Mouse (Mus musculus) heart, embryonic 13.5 days (tissue): ENCODE results near the gene Gm20683. TPM values are rescaled to one million over a fixed set of nuclear protein-coding genes. Genes with fewer than 3 reads are reported as not detected.
"Not testable (repeated sequence)": the region's sequence is repeated elsewhere in the genome, so short reads cannot be mapped to it uniquely, and the experiment has no call there.

Experiments
- ATAC-seq: fragments of 200-750 bp; cut with Nextera tagmentation; 2 replicates; pipeline ENCODE4 v1.8.0; 2017; ENCODE audit warnings: moderate TSS enrichment; ENCODE audit not compliant: insufficient number of reproducible peaks, low FRiP score, low TSS enrichment; ENCODE audit errors: extremely low read depth
- H3K27ac ChIP-seq: fragments of 300-500 bp; sonication (generic); replicated peaks from 2 replicates; pipeline ENCODE4 v1.5.1; 2015; ENCODE audit warnings: moderate library complexity, mild to moderate bottlenecking, inconsistent platforms
- H3K27me3 ChIP-seq: fragments of 300-500 bp; sonication (generic); replicated peaks from 2 replicates; pipeline ENCODE4 v1.6.1; 2015; ENCODE audit warnings: mild to moderate bottlenecking, inconsistent platforms
- H3K36me3 ChIP-seq: fragments of 300-500 bp; sonication (generic); 2 replicates; pipeline ENCODE4 v1.6.1; 2015; ENCODE audit warnings: mild to moderate bottlenecking, inconsistent platforms
- H3K4me1 ChIP-seq: fragments of 300-500 bp; sonication (generic); 2 replicates; pipeline ENCODE4 v1.6.1; 2015; ENCODE audit warnings: inconsistent platforms
- H3K4me2 ChIP-seq: fragments of 300-500 bp; sonication (generic); 2 replicates; pipeline ENCODE4 v1.6.1; 2015; ENCODE audit warnings: inconsistent platforms, mild to moderate bottlenecking, moderate library complexity
- H3K4me3 ChIP-seq: fragments of 300-500 bp; sonication (generic); 2 replicates; pipeline ENCODE4 v1.5.1; 2015; ENCODE audit warnings: moderate library complexity, mild to moderate bottlenecking, inconsistent platforms
- H3K9ac ChIP-seq: fragments of 300-500 bp; sonication (generic); 2 replicates; pipeline ENCODE4 v1.6.1; 2015; ENCODE audit warnings: inconsistent platforms, mild to moderate bottlenecking, moderate library complexity
- H3K9me3 ChIP-seq: fragments of 300-500 bp; sonication (generic); 2 replicates; pipeline ENCODE4 v1.6.1; 2016; ENCODE audit warnings: inconsistent platforms
- WGBS: fragments of 180-500 bp; shearing (Covaris S2); methylation state at CpG from one replicate; pipeline ENCODE4 v1.1.7; 2015; ENCODE audit warnings: mixed read lengths; 5-methylcytosine and 5-hydroxymethylcytosine counted together
- polyA plus RNA-seq: library from polyadenylated mRNA; unstranded; fragments of >200 nt; fragmentation: Nextera tagmentation; extraction: Ambion mirVana; gene quantifications from 2 replicates; pipeline ENCODE4 v1.2.1, GENCODE M21; 2015

Gm20683 gene
- polyA plus RNA-seq, 1 experiment from 2014 or later = 2.4 TPM

GRCm38 (mm10) chr17:25872676-25873075, 31.1 kb upstream of the Gm20683 start:
- Histone ChIP-seq H3K9ac (no peak overlapping the region), H3K9me3 (no peaks in the 10 kb centered on the region), H3K4me2 (no peak overlapping the region), H3K4me1 (peaks cover 36% of the 10 kb centered on the region), H3K27ac (no peak overlapping the region), H3K4me3 (no peak overlapping the region), H3K36me3 (peaks cover 2% of the 10 kb centered on the region), H3K27me3 (no peaks in the 10 kb centered on the region)
- WGBS = 73% methylated on average over 3 of the region's 3 CpGs
- no peak for ATAC-seq

GRCm38 (mm10) chr17:25871566-25871965, 30.0 kb upstream of the Gm20683 start:
- ATAC-seq = not testable (repeated sequence)

DNA sequence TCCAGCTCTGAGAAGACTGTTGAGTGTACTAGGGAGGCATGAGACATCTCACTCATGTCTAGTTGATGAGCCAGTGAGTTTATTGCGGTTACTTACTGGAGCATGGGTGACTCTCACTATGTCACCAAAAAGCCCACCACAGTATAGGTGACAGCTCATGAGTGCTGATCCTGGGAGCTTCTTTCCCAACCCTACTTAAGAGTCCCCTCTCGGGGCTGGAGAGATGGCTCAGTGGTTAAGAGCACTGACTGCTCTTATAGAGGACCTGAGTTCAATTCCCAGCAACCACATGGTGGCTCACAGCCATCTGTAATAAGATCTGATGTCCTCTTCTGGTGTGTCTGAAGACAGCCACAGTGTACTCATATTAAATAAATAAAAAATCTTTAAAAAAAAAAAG, 28.4 kb upstream of the Gm20683 start:
- Histone ChIP-seq H3K4me3 (no peak overlapping the region), H3K4me1 (peaks cover 41% of the 10 kb centered on the region), H3K36me3 (peaks cover 5% of the 10 kb centered on the region), H3K9me3 (no peaks in the 10 kb centered on the region), H3K9ac (no peak overlapping the region), H3K27me3 (no peaks in the 10 kb centered on the region), H3K4me2 (no peak overlapping the region), H3K27ac (no peak overlapping the region)
- no peak for ATAC-seq
- WGBS = 76% methylated on average over 2 of the region's 2 CpGs

More at GRCm38 (mm10) chr17:25871566-25871965, 30.0 kb upstream of the Gm20683 start:
- H3K36me3 ChIP-seq, H3K4me3 ChIP-seq, H3K27me3 ChIP-seq, H3K9me3 ChIP-seq, H3K4me2 ChIP-seq, H3K27ac ChIP-seq, H3K9ac ChIP-seq: not testable (repeated sequence)
- H3K4me1 ChIP-seq = peaks cover 41% of the 10 kb centered on the region

DNA sequence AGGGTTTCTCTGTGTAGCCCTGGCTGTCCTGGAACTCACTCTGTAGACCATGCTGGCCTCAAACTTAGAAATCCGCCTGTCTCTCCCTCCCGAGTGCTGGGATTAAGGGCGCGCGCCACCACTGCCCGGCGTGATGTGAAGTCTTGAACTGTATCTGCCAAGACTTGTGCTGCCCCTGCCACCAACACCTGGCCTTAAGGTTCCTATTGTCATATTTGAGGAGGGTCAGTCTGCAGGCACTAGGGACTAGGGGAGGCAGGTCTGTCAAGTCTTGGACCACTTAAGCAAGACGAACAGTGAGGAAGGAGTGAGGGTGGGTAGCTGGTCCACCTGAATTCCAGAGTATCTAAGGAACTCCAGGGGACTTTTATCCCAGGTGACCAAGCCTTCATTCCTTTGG, 27.9 kb upstream of the Gm20683 start:
- H3K9me3 ChIP-seq = no peaks in the 10 kb centered on the region
- peaks cover 10% of the 10 kb centered on the region for H3K36me3 ChIP-seq
- no peak overlapping the region for H3K27ac ChIP-seq
- H3K9ac ChIP-seq = no peak overlapping the region
- H3K4me2 ChIP-seq = no peak overlapping the region
- H3K4me1 ChIP-seq = peaks cover 39% of the 10 kb centered on the region
- no peaks in the 10 kb centered on the region for H3K27me3 ChIP-seq
- ATAC-seq = no peak
- WGBS = 83% methylated on average over 8 of the region's 8 CpGs
- H3K4me3 ChIP-seq = no peak overlapping the region

- Histone ChIP-seq H3K9ac (peak within 1 kb of the TSS; percentile 93), H3K27me3 (no peaks in the 10 kb centered on the region), H3K9me3 (no peaks in the 10 kb centered on the region), H3K4me2 (peak within 1 kb of the TSS; percentile 77), H3K4me3 (peak within 1 kb of the TSS; percentile 76), H3K4me1 (peaks cover 31% of the 10 kb centered on the region), H3K27ac (peak within 1 kb of the TSS; percentile 93), H3K36me3 (peaks cover 18% of the 10 kb centered on the region)
- WGBS = under 1% methylated on average over 24 of the region's 24 CpGs
- peak; percentile 71 for ATAC-seq
Observed at GRCm38 (mm10) chr17:25868601-25869191, 27.1 kb upstream of the Gm20683 start, which contains the start of gene Mcrip2. Mcrip2 (minus strand) TSS chr17:25868764.

DNA sequence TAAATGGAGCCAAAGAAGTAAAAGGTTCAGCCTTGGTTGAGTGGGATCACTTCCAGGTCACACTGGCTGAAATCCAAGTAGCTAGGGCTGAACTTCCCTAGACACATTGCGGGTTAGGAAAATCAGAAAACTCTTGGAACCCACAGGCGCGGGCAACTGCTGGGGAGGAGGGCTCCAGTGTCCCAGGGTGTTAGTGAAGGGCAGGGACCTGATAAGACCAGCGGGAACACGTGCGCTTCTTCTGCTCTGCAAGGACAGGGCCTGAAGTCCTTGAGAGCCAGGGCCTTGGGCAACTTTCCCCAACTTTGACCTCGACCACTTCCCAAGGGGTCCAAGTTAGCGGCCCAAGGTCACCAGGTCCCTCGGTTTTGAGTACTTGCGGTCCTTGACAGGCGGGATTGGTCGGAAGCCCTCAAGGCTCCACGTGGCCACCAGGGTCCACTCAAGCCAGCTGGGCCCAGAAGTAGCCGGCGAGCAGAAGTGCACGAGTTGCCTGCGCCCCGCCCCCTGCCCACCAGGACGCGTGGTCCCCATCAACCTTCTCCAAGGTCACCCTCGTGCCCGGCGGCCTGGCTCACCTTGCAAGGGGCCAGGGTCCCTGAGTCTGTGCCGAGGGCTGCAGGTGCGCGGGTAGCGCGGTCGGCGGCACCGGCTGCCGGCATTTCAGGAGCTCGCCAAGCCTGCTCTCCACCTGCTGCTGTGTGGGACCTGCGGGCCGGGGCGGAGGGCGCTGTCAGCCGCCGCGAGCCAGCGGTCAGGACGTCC, 26.5 kb upstream of the Gm20683 start:
- Histone ChIP-seq H3K4me2 (peak overlapping the region; percentile 77), H3K27ac (peak overlapping the region; percentile 93), H3K9ac (peak overlapping the region; percentile 93), H3K27me3 (no peaks in the 10 kb centered on the region), H3K4me3 (peak overlapping the region; percentile 76), H3K4me1 (peaks cover 31% of the 10 kb centered on the region), H3K9me3 (no peaks in the 10 kb centered on the region), H3K36me3 (peaks cover 22% of the 10 kb centered on the region)
- no peak; the same call in 1 of the 2 replicates for ATAC-seq
- under 1% methylated on average over 42 of the region's 42 CpGs for WGBS

GRCm38 (mm10) chr17:25867509-25867835, 25.9 kb upstream of the Gm20683 start:
- peak overlapping the region; percentile 93 for H3K27ac ChIP-seq
- H3K36me3 ChIP-seq = peaks cover 28% of the 10 kb centered on the region
- peak overlapping the region; percentile 77 for H3K4me2 ChIP-seq
- H3K4me1 ChIP-seq = peaks cover 31% of the 10 kb centered on the region
- no peak for ATAC-seq
- peak overlapping the region; percentile 76 for H3K4me3 ChIP-seq
- WGBS = 12% methylated on average over 7 of the region's 7 CpGs
- no peaks in the 10 kb centered on the region for H3K9me3 ChIP-seq
- H3K27me3 ChIP-seq = no peaks in the 10 kb centered on the region
- H3K9ac ChIP-seq = peak overlapping the region; percentile 93

DNA sequence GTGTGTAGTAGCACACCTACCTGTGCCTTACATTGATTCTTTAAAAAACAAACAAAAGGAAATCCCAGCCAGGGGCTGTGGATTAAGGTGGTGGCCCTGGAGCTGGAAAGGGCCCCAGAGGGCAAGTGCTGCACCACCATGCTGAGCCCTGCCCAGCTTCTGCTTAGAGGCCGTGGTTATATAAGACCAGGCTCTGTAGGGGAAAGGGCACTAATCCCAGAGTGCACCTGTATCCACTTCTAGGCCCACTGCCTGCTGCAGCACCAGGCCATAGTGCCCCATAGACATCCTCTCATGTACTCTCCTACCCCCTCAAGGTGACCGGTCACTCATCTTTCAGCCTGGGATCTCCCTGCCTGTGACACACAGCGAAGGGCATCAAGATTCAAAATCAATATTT, 24.6 kb upstream of the Gm20683 start:
- no peak overlapping the region for H3K27ac ChIP-seq
- H3K9ac ChIP-seq = peak overlapping the region; percentile 93; the same call in 1 of the 2 replicates
- WGBS = 95% methylated on average over 3 of the region's 3 CpGs
- no peaks in the 10 kb centered on the region for H3K9me3 ChIP-seq
- H3K4me2 ChIP-seq = peak overlapping the region; percentile 77
- no peak for ATAC-seq
- H3K27me3 ChIP-seq = no peaks in the 10 kb centered on the region
- H3K4me3 ChIP-seq = peak overlapping the region; percentile 76
- peaks cover 39% of the 10 kb centered on the region for H3K4me1 ChIP-seq
- peaks cover 28% of the 10 kb centered on the region for H3K36me3 ChIP-seq

GRCm38 (mm10) chr17:25865288-25865687, 23.7 kb upstream of the Gm20683 start:
- no peak overlapping the region for H3K27ac ChIP-seq
- peaks cover 47% of the 10 kb centered on the region for H3K4me1 ChIP-seq
- H3K9me3 ChIP-seq = no peaks in the 10 kb centered on the region
- no peak overlapping the region for H3K4me3 ChIP-seq
- 87% methylated on average over 11 of the region's 11 CpGs for WGBS
- 0 out of 2 replicates have a peak overlapping the region, but pooled peaks have one; percentile 1 for H3K9ac ChIP-seq
- H3K27me3 ChIP-seq = no peaks in the 10 kb centered on the region
- peaks cover 28% of the 10 kb centered on the region for H3K36me3 ChIP-seq
- no peak overlapping the region for H3K4me2 ChIP-seq
- no peak for ATAC-seq

GRCm38 (mm10) chr17:25864311-25864710, 22.7 kb upstream of the Gm20683 start:
- no peak for ATAC-seq
- no peaks in the 10 kb centered on the region for H3K27me3 ChIP-seq
- H3K36me3 ChIP-seq = peaks cover 28% of the 10 kb centered on the region
- H3K4me3 ChIP-seq = no peak overlapping the region
- no peak overlapping the region for H3K9ac ChIP-seq
- no peak overlapping the region for H3K27ac ChIP-seq
- no peaks in the 10 kb centered on the region for H3K9me3 ChIP-seq
- no peak overlapping the region for H3K4me2 ChIP-seq
- H3K4me1 ChIP-seq = peaks cover 47% of the 10 kb centered on the region
- WGBS = 89% methylated on average over 14 of the region's 14 CpGs

DNA sequence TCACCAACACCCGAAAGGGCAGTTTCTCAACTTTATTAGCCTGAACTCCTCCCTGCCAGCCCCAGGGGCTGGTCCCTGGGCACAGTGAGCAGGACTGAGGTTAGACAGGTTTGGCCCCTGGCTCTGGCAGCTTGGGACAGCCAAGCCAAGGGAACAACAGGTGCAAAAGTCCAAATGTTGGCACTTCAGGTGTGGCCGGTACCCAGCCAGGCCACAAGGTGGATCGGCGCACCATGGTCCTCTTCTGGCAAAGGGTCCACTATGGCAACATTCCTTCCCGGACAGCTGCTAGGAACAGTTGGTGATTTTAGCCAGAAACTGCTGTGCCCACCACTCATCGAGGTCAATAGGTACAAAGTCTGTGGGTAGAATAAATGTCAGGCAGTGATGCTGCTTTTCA, 22.1 kb upstream of the Gm20683 start:
- no peak overlapping the region for H3K4me3 ChIP-seq
- no peaks in the 10 kb centered on the region for H3K27me3 ChIP-seq
- WGBS = 89% methylated on average over 6 of the region's 6 CpGs
- peaks cover 28% of the 10 kb centered on the region for H3K36me3 ChIP-seq
- no peak overlapping the region for H3K9ac ChIP-seq
- no peak for ATAC-seq
- H3K4me1 ChIP-seq = peaks cover 42% of the 10 kb centered on the region
- no peaks in the 10 kb centered on the region for H3K9me3 ChIP-seq
- H3K27ac ChIP-seq = no peak overlapping the region
- H3K4me2 ChIP-seq = no peak overlapping the region
